Mouse (Mus musculus) liver, embryonic 14.5 days (tissue): Measurements from ENCODE around the gene Chek1.

Source experiments
- CTCF ChIP-seq: IDR thresholded peaks from 2 replicates; pipeline ENCODE4 v1.5.1; 2016; ENCODE audit warnings: antibody characterized with exemption, low read depth, control low read depth
- EP300 ChIP-seq: IDR thresholded peaks from 2 replicates; pipeline ENCODE4 v1.6.1; 2016; ENCODE audit warnings: antibody characterized with exemption, low read depth

DNA sequence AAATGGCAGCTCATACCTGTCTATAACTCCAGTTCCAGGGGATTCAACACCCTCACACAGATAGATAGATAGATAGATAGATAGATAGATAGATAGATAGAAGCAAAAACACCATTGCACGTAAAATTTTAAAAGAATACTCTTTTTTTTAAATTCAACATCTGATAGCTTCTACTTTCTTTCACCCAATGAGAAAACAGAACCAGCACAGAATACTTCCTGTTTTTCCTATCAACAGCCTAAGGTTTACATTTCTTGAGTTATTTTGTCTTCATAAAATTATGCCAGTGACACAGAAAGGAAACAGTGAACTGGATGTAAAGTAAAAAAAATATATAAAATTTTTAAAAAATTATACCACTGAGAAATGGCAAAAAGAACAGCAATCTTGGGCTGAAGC, 37.5 kb upstream of the Chek1 start:
- no peak for TF ChIP-seq CTCF
- no peak for TF ChIP-seq EP300
